Mouse (Mus musculus) liver, embryonic 13.5 days (tissue): ENCODE measurements around the gene Wdr59. TPM values are rescaled to one million over a fixed set of nuclear protein-coding genes. Genes with fewer than 3 reads are reported as not detected.

ENCODE experiments used
- microRNA-seq: library from miRNA; unstranded; fragments of <30 nt; microRNA quantifications from one replicate; pipeline ENCODE4, GENCODE M21; 2016
- polyA plus RNA-seq: library from polyadenylated mRNA; unstranded; fragments of >200 nt; fragmentation: Nextera tagmentation; extraction: Ambion mirVana; gene quantifications from 2 replicates; pipeline ENCODE4 v1.2.1, GENCODE M21; 2015

Gene Wdr59
- polyA plus RNA-seq, 1 experiment from 2014 or later: 1.8 TPM

Small RNA genes within 50 kb of the gene (microRNA-seq; reads per million reads assigned to microRNA genes)
- not detected for gene Mir1957b

Other genes starting within 250 kb of the Wdr59 start
- gene Rfwd3, start 221.9 kb downstream of the Wdr59 start, polyA plus RNA-seq: 45.7 and 60.4 TPM in 2 replicates
- 2.5 and 2.8 TPM in 2 replicates for gene Mlkl, start 183.9 kb downstream of the Wdr59 start, polyA plus RNA-seq
- gene Fa2h, start 128.3 kb downstream of the Wdr59 start, polyA plus RNA-seq: not detected in 2 replicates
- gene Znrf1, start 14.0 kb upstream of the Wdr59 start, polyA plus RNA-seq: 5.3 and 5.7 TPM in 2 replicates
- 0.10 and 0.13 TPM in 2 replicates for gene Ldhd, start 108.3 kb upstream of the Wdr59 start, polyA plus RNA-seq
- gene Zfp1, start 121.3 kb upstream of the Wdr59 start, polyA plus RNA-seq: 5.7 and 6.0 TPM in 2 replicates
- gene Ctrb1, start 168.9 kb upstream of the Wdr59 start, polyA plus RNA-seq: 1.5 and 2.9 TPM in 2 replicates
- gene Bcar1, start 221.7 kb upstream of the Wdr59 start, polyA plus RNA-seq: 5.6 and 6.3 TPM in 2 replicates